Mouse (Mus musculus) kidney, adult 2 months (tissue): Measurements from ENCODE around the gene Gm5426.

Experiments used
- CTCF ChIP-seq: fragments of 200-500 bp; conservative IDR thresholded peaks from 2 replicates; pipeline ENCODE4 v1.5.1; 2011; ENCODE audit warnings: low read depth, mild to moderate bottlenecking, control low read depth, low read length, moderate library complexity, mixed read lengths; ENCODE audit not compliant: insufficient read depth, insufficient read length
- POLR2A ChIP-seq: fragments of 200-500 bp; IDR thresholded peaks from one replicate; pipeline ENCODE4 v1.6.1; 2011; ENCODE audit warnings: low read depth, low read length, control low read depth

DNA sequence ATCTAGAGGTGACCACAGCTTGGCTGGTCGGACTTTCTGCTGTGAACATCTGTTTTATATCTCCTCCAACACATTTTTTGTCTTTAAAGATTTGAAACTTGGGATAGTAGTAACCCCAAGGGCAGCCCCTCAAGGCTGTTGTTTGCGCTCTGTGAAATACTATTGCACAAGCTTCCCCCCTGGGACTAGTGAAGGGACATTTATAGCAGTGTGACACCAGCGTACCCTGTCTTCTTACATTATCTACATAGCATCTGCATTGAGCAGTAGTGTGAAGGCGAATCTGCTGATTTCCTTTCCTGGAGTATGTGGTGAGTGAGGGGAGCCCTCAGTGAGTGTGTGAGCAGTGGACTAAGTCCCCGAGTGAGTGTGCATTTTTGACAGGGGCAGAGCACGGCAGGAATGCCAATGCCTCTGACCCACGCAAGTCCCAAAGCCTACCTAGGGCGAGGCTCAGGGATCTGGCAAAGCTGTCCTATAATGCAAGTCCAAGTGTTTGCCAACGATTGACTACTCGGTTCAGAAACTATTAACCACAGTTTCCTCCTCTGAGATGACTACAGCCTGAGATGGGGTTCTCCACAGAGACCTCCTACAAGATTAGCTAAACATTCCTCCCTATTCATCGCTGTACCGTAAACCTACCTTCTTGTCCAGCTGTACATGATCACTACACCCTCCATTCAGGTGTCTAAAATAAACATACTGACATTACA, 14.2 kb downstream of the Gm5426 start:
- no peak for TF ChIP-seq POLR2A
- no peak for TF ChIP-seq CTCF
